Mouse (Mus musculus) ES-Bruce4 (cell line): ENCODE measurements around the gene 9930104L06Rik.

ENCODE experiments used
- CTCF ChIP-seq: IDR thresholded peaks from one replicate; pipeline ENCODE4 v1.8.1; 2011; ENCODE audit warnings: low read depth, low read length
- EP300 ChIP-seq: IDR thresholded peaks from 2 replicates; pipeline ENCODE4 v1.6.1; 2011; ENCODE audit warnings: low read depth, low read length; ENCODE audit not compliant: insufficient read depth
- POLR2A ChIP-seq: IDR thresholded peaks from one replicate; pipeline ENCODE4 v1.8.1; 2011; ENCODE audit warnings: low read length; ENCODE audit not compliant: insufficient read depth

GRCm38 (mm10) chr4:124964912-124965599 lies 28.2 kb downstream of the 9930104L06Rik start:
- TF ChIP-seq EP300: no peak
- no peak for TF ChIP-seq CTCF
- TF ChIP-seq POLR2A: no peak
